Mouse (Mus musculus): ENCODE data around the gene Prrc2b. TPM values are rescaled to one million over a fixed set of nuclear protein-coding genes. Genes with fewer than 3 reads are reported as not detected.

Prrc2b gene
- polyA plus RNA-seq, 1 experiment from 2014 or later = 69.2 TPM

- Histone ChIP-seq H3K27ac (no peak overlapping the region), H3K9ac (replicated peaks) (no peak overlapping the region), H3K9me3 (no peaks in the 10 kb centered on the region), H3K36me3 (peaks cover 96% of the 10 kb centered on the region), H3K4me3 (replicated peaks) (no peak overlapping the region), H3K27me3 (no peaks in the 10 kb centered on the region), H3K4me2 (no peak overlapping the region), H3K4me1 (replicated peaks) (no peaks in the 10 kb centered on the region)
- WGBS = 52% methylated on average over 1 of the region's 1 CpGs
- ATAC-seq (ENCODE audit: insufficient number of reproducible peaks, insufficient read depth, low FRiP score, low TSS enrichment, low read depth) = no peak
These were observed 102.5 kb downstream of the Prrc2b start for GRCm38 (mm10) chr2:32253352-32253751.

GRCm38 (mm10) chr2:32254563-32254962 is 103.7 kb downstream of the Prrc2b start:
- no peak for ATAC-seq (ENCODE audit: insufficient number of reproducible peaks, insufficient read depth, low FRiP score, low TSS enrichment, low read depth)
- H3K36me3 ChIP-seq = peaks cover 87% of the 10 kb centered on the region
- no peak overlapping the region for H3K4me2 ChIP-seq
- H3K27me3 ChIP-seq = no peaks in the 10 kb centered on the region
- no peak overlapping the region for H3K27ac ChIP-seq
- H3K9me3 ChIP-seq = no peaks in the 10 kb centered on the region
- peaks cover 9% of the 10 kb centered on the region for H3K4me1 ChIP-seq (replicated peaks)
- no peak overlapping the region for H3K4me3 ChIP-seq (replicated peaks)
- H3K9ac ChIP-seq (replicated peaks) = no peak overlapping the region
- WGBS = 84% methylated on average over 5 of the region's 5 CpGs

GRCm38 (mm10) chr2:32256273-32256672 is 105.4 kb downstream of the Prrc2b start:
- H3K4me3 ChIP-seq (replicated peaks) = no peak overlapping the region
- no peaks in the 10 kb centered on the region for H3K9me3 ChIP-seq
- no peak overlapping the region for H3K27ac ChIP-seq
- 93% methylated on average over 11 of the region's 11 CpGs for WGBS
- no peak for ATAC-seq (ENCODE audit: insufficient number of reproducible peaks, insufficient read depth, low FRiP score, low TSS enrichment, low read depth)
- peaks cover 70% of the 10 kb centered on the region for H3K36me3 ChIP-seq
- H3K4me1 ChIP-seq (replicated peaks) = peaks cover 13% of the 10 kb centered on the region
- no peak overlapping the region for H3K4me2 ChIP-seq
- no peaks in the 10 kb centered on the region for H3K27me3 ChIP-seq
- H3K9ac ChIP-seq (replicated peaks) = no peak overlapping the region

- no peak for ATAC-seq (ENCODE audit: insufficient number of reproducible peaks, insufficient read depth, low FRiP score, low TSS enrichment, low read depth)
- Histone ChIP-seq H3K9ac (replicated peaks) (peak overlapping the region; percentile 89), H3K27me3 (no peaks in the 10 kb centered on the region), H3K4me1 (replicated peaks) (peaks cover 13% of the 10 kb centered on the region), H3K27ac (no peak overlapping the region), H3K4me2 (peak overlapping the region; percentile 78), H3K4me3 (replicated peaks) (peak overlapping the region; percentile 86), H3K36me3 (peaks cover 43% of the 10 kb centered on the region), H3K9me3 (no peaks in the 10 kb centered on the region)
- WGBS = 61% methylated on average over 6 of the region's 6 CpGs
These were observed 108.1 kb downstream of the Prrc2b start for GRCm38 (mm10) chr2:32258887-32259533.

- Histone ChIP-seq H3K9ac (replicated peaks) (peak within 1 kb of the TSS; percentile 89), H3K27ac (peak within 1 kb of the TSS; percentile 50; the same call in 1 of the 2 replicates), H3K9me3 (no peaks in the 10 kb centered on the region), H3K27me3 (no peaks in the 10 kb centered on the region), H3K4me1 (replicated peaks) (peaks cover 13% of the 10 kb centered on the region), H3K4me2 (peak within 1 kb of the TSS; percentile 78), H3K36me3 (peaks cover 35% of the 10 kb centered on the region), H3K4me3 (replicated peaks) (peak within 1 kb of the TSS; percentile 86)
- ATAC-seq (ENCODE audit: insufficient number of reproducible peaks, insufficient read depth, low FRiP score, low TSS enrichment, low read depth) = peak; percentile 83
- WGBS = 2% methylated on average over 59 of the region's 59 CpGs
These were observed 109.0 kb downstream of the Prrc2b start, which contains the start of gene Uck1 for GRCm38 (mm10) chr2:32259657-32260417. Gene Uck1 (minus strand): TSS chr2:32260159.

GRCm38 (mm10) chr2:32260635-32261034 is 109.8 kb downstream of the Prrc2b start:
- 0 out of 2 replicates have a peak overlapping the region, but pooled peaks have one; percentile 86 for H3K4me3 ChIP-seq (replicated peaks)
- WGBS = 31% methylated on average over 4 of the region's 4 CpGs
- 0 out of 2 replicates have a peak, but pooled peaks have one; percentile 22 for ATAC-seq (ENCODE audit: insufficient number of reproducible peaks, insufficient read depth, low FRiP score, low TSS enrichment, low read depth)

GRCm38 (mm10) chr2:32275823-32276222 is 124.9 kb downstream of the Prrc2b start:
- Histone ChIP-seq H3K4me2 (no peak overlapping the region), H3K9ac (replicated peaks) (no peak overlapping the region), H3K4me3 (replicated peaks) (no peak overlapping the region), H3K9me3 (no peaks in the 10 kb centered on the region), H3K27me3 (no peaks in the 10 kb centered on the region), H3K36me3 (peaks cover 43% of the 10 kb centered on the region), H3K4me1 (replicated peaks) (no peaks in the 10 kb centered on the region), H3K27ac (no peak overlapping the region)
- WGBS = 75% methylated on average over 3 of the region's 3 CpGs
- no peak for ATAC-seq (ENCODE audit: insufficient number of reproducible peaks, insufficient read depth, low FRiP score, low TSS enrichment, low read depth)

More at GRCm38 (mm10) chr2:32260635-32261034, 109.8 kb downstream of the Prrc2b start:
- Histone ChIP-seq H3K9me3 (no peaks in the 10 kb centered on the region), H3K9ac (replicated peaks) (no peak overlapping the region), H3K27me3 (no peaks in the 10 kb centered on the region), H3K4me1 (replicated peaks) (peaks cover 13% of the 10 kb centered on the region), H3K27ac (no peak overlapping the region), H3K36me3 (peaks cover 30% of the 10 kb centered on the region), H3K4me2 (peak overlapping the region; percentile 78; the same call in 1 of the 2 replicates)

- H3K4me3 ChIP-seq (replicated peaks) = no peak overlapping the region
- 84% methylated on average over 2 of the region's 2 CpGs for WGBS
- H3K4me1 ChIP-seq (replicated peaks) = peaks cover 8% of the 10 kb centered on the region
- no peaks in the 10 kb centered on the region for H3K9me3 ChIP-seq
- no peaks in the 10 kb centered on the region for H3K27me3 ChIP-seq
- no peak for ATAC-seq (ENCODE audit: insufficient number of reproducible peaks, insufficient read depth, low FRiP score, low TSS enrichment, low read depth)
- peaks cover 87% of the 10 kb centered on the region for H3K36me3 ChIP-seq
- no peak overlapping the region for H3K27ac ChIP-seq
- H3K9ac ChIP-seq (replicated peaks) = no peak overlapping the region
- no peak overlapping the region for H3K4me2 ChIP-seq
These were observed 131.4 kb downstream of the Prrc2b start for GRCm38 (mm10) chr2:32282289-32282688.

- Histone ChIP-seq H3K27ac (no peak overlapping the region), H3K9me3 (no peaks in the 10 kb centered on the region), H3K27me3 (no peaks in the 10 kb centered on the region), H3K4me1 (replicated peaks) (peaks cover 8% of the 10 kb centered on the region), H3K36me3 (peaks cover 82% of the 10 kb centered on the region), H3K4me3 (replicated peaks) (no peak overlapping the region), H3K4me2 (no peak overlapping the region), H3K9ac (replicated peaks) (no peak overlapping the region)
- no peak for ATAC-seq (ENCODE audit: insufficient number of reproducible peaks, insufficient read depth, low FRiP score, low TSS enrichment, low read depth)
- WGBS = 76% methylated on average over 1 of the region's 1 CpGs
These were observed 131.8 kb downstream of the Prrc2b start for GRCm38 (mm10) chr2:32282727-32283126.

- no peaks in the 10 kb centered on the region for H3K9me3 ChIP-seq
- no peak overlapping the region for H3K4me2 ChIP-seq
- no peaks in the 10 kb centered on the region for H3K27me3 ChIP-seq
- peaks cover 70% of the 10 kb centered on the region for H3K36me3 ChIP-seq
- no peak overlapping the region for H3K9ac ChIP-seq (replicated peaks)
- WGBS = 92% methylated on average over 3 of the region's 3 CpGs
- H3K27ac ChIP-seq = no peak overlapping the region
- no peak overlapping the region for H3K4me3 ChIP-seq (replicated peaks)
- H3K4me1 ChIP-seq (replicated peaks) = peaks cover 9% of the 10 kb centered on the region
- ATAC-seq (ENCODE audit: insufficient number of reproducible peaks, insufficient read depth, low FRiP score, low TSS enrichment, low read depth) = no peak
These were observed 133.1 kb downstream of the Prrc2b start for GRCm38 (mm10) chr2:32283986-32284385.
